Mouse (Mus musculus) cortical plate, adult 2 months (tissue): ENCODE results near the gene Tec.

Source experiments
- CTCF ChIP-seq: fragments of 200-500 bp; IDR thresholded peaks from 2 replicates; pipeline ENCODE4 v1.5.1; 2011; ENCODE audit warnings: mild to moderate bottlenecking, control low read depth, low read length; ENCODE audit not compliant: insufficient read depth; ENCODE audit errors: extremely low read depth
- POLR2A ChIP-seq: fragments of 200-500 bp; IDR thresholded peaks from 2 replicates; pipeline ENCODE4 v1.6.1; 2011; ENCODE audit warnings: mild to moderate bottlenecking, low read length, control low read depth; ENCODE audit not compliant: insufficient read depth; ENCODE audit errors: extremely low read depth

GRCm38 (mm10) chr5:72818513-72819180 lies 49.6 kb downstream of the Tec start:
- TF ChIP-seq CTCF (no peak), POLR2A (no peak)
